Mouse (Mus musculus): ENCODE data around the gene Gm21988. TPM values are rescaled to one million over a fixed set of nuclear protein-coding genes. Genes with fewer than 3 reads are reported as not detected.

Gene Gm21988
- polyA plus RNA-seq (2012; rRNA removed): 6.0 and 6.1 TPM in 2 replicates

DNA sequence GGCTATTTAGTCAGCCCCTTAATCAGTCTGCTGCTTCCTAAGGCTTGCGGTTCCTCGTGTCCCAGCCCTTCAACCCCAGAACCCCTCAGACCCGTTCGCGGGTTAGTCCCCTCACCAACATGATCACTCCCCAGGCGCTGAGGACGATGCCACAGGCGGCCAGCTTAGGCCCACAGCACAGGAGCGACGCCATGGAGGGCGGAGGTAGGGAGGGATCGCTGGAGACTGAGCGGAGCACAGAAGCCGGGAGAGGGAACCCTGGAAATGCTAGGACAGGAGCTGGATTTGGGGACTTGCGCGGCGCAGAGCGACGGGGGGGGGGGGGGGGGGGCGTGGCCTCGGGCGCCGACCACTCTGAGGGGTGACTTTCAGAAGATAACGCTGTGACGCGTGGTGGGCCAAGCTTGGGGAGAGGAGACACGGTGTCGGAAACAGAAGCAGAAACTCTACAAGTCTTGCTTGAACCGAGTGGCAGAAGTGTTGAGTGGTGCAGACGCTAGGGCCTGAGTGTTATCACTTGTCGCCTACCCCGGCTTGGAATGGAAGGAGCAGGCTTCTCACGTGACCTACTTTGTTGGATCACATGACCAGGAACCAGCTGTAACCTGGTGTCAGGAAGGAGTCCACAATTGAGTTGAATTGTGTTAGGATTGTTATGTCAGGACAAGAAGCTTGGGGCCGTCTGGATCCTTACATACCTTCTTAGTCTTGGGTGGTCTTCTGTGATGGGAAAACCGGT is at the start of gene Gm21988, which contains the start of gene Rnasek:
Gene Gm21988 (minus strand): TSS at position 290 of the 739 bp plus-strand sequence.
Gene Rnasek (minus strand): TSS at position 302 of the 739 bp plus-strand sequence.
- under 1% methylated on average over 32 of the region's 35 CpGs for WGBS
- DNase-seq (ENCODE audit: low read depth, low spot score): no peak

DNA sequence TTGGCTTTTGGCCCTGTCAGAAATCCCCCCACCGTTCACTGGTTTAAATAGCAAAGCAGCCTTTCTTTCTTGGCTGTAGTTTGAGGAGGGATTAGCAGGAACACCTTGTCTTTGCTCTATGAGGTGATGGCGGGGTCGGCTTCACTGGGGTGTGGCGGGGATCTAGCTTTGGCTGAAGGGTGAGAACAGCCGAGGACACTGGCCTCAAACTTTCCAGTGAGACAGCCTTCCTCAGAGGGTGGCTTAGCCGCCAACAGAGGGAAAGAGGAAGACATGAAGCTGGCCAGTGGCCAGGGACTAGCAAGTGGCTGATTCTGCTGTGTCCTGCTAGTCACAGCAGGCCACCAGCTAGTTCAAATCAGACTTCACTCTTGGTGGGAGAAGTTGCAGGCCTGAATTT is 49.6 kb upstream of the Gm21988 start:
- WGBS: 30% methylated on average over 6 of the region's 6 CpGs
- DNase-seq (ENCODE audit: low read depth, low spot score): no peak

DNA sequence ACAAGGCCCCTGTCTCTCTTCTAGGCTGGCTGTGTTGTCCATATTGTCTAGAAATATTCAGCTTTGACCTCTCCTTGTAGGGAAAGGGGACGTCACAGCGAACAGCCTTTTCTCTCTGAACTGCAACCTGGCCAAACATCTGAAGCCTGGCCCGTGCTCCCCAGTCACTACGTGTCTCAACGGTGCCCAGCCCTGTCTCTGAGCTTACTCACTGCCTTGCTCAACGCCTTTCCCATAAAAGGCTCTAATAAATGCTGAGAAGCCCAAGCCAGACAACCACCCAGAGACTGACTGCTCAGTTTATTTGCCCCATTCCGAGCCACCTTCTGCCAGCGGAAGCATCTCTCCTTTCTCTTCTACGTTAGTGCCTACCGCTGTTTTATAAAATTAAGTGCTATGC is 48.5 kb upstream of the Gm21988 start:
- peak; percentile 11 for DNase-seq (ENCODE audit: low read depth, low spot score)

GRCm38 (mm10) chr11:70285686-70286085 is 46.1 kb upstream of the Gm21988 start:
- WGBS: 70% methylated on average over 5 of the region's 5 CpGs
- no peak for DNase-seq (ENCODE audit: low read depth, low spot score)

More for the DNA sequence above, 48.5 kb upstream of the Gm21988 start:
- WGBS: 49% methylated on average over 10 of the region's 10 CpGs

DNA sequence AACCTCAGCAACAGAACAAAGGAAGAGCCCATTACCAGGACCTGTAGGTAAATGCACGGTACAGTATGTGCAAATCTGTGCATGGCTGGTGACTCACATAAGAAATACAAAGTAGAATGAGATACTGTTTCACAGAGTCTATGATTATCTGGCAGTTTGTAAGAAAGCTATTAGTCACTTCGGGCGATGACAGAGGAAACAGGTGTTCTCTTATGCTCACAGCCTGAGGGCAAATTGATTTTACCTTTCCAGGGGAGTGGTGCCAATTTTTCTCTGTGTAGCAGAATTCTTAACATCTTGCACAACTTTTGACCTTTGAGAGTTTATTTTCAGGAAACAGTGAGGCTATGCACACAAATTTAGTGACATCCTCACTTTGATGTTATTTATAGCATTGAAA is 45.1 kb upstream of the Gm21988 start:
- 34% methylated on average over 3 of the region's 3 CpGs for WGBS
- no peak for DNase-seq (ENCODE audit: low read depth, low spot score)

DNA sequence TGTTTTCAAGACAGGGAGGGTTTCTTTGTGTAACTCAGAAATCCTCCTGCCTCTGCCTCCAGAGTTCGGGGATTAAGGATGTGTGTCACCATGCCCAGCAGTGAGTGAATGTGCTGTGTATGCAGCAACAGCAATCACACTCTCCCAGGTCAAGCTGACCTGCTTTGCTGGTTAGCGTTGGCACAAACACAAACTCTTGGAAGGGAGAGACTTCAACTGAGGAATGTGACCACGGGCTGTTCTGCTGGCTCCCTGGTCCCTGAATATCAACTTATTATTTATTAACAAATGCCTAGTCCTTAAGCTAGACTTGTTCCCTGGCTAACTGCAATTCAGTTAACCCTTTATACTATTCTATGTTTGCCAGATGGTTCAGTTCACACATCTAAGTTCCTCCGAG is 44.0 kb upstream of the Gm21988 start:
- 62% methylated on average over 4 of the region's 4 CpGs for WGBS
- DNase-seq (ENCODE audit: low read depth, low spot score): no peak

GRCm38 (mm10) chr11:70280441-70280840 is 40.8 kb upstream of the Gm21988 start:
- no peak for DNase-seq (ENCODE audit: low read depth, low spot score)
- 31% methylated on average over 3 of the region's 3 CpGs for WGBS

DNA sequence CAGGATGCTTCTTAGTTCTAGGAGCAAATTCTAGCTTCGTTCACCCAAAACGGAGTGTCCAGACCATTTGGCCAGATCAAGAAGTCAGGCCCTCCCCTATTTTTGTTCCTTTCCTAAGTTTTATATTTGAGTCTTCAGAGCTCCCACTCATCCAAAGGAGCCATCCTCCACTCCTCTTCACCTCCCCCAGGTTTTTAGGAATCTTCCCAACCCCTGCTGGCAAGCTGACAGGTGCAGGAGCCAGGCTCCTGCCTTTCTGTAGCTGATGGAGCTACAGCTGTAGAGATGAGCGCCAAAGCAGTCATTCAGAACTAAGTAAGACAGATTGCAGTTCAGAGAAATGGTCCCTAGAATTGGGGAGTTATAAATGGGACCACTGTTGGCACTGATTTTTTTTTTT is 39.3 kb upstream of the Gm21988 start:
- DNase-seq (ENCODE audit: low read depth, low spot score): no peak
- WGBS: 78% methylated on average over 3 of the region's 3 CpGs

DNA sequence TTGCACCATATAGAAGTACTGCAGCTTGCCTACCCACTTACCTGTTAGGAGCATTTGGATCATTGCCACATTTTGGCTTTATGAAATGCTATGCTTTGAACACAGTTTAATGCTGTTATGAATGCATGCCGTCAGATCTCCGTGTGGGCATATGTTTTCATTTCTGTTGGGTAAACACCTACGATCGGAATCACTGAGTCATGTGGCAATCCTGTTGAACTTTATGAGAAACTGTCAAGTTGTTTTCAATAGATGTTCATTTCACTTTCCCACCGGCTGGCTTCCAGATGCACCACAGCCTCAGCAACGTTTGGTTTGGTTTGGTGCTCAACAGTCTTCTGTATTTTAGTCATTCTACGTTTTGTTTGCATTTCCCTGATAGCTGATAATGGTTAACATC is 32.0 kb upstream of the Gm21988 start:
- 34% methylated on average over 7 of the region's 7 CpGs for WGBS
- DNase-seq (ENCODE audit: low read depth, low spot score): no peak

- DNase-seq (ENCODE audit: low read depth, low spot score): no peak
- 69% methylated on average over 1 of the region's 1 CpGs for WGBS
Observed at GRCm38 (mm10) chr11:70266405-70266804, 26.8 kb upstream of the Gm21988 start.

GRCm38 (mm10) chr11:70265819-70266218 is 26.2 kb upstream of the Gm21988 start:
- DNase-seq (ENCODE audit: low read depth, low spot score): no peak
- 66% methylated on average over 4 of the region's 4 CpGs for WGBS

DNA sequence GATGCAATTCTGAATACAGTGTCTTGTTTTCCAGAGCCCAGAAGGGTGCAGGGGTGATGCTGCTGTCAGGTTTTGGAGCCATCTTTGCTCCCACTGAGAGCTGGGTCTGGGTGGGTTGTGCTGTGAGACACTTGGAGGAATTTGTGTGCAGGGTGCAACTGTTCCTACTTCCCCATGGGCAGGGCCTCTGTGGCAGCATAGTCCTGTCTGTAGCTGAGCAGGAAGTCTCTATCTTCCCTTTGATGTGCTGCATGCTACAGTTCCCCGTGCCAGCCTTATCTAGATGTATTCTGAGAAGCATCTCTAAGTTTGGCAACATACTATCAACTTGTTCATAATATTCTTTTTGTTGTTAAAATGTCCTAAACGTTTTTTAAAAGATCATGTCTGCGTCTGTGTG is 25.6 kb upstream of the Gm21988 start:
- 38% methylated on average over 3 of the region's 3 CpGs for WGBS

DNA sequence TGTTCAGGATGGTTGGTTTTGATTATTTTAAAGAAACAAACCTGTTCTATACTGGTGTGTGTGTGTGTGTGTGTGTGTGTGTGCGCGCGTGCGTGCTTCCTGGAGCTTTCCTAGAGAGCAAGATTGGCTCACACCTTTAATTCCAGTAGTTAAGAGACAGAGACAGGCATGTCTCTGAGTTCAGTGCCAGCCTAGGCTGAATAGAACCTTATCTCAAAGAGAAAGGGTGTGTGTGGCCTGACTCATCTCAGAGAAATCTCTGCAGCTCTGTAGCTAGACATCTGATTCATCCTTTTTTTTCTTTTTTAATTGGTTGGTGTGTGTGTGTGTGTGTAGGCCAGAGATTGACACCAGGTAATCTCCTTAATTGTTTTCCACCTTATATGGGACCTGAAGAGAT is 19.4 kb upstream of the Gm21988 start:
- 70% methylated on average over 4 of the region's 4 CpGs for WGBS
- DNase-seq (ENCODE audit: low read depth, low spot score): no peak

More for the DNA sequence above, 25.6 kb upstream of the Gm21988 start:
- no peak for DNase-seq (ENCODE audit: low read depth, low spot score)

GRCm38 (mm10) chr11:70254931-70255531 is 15.4 kb upstream of the Gm21988 start, which contains the start of gene Alox12:
TSS of gene Alox12 (minus strand) at chr11:70255353.
- DNase-seq (ENCODE audit: low read depth, low spot score): no peak
- 4% methylated on average over 25 of the region's 25 CpGs for whole genome bisulfite sequencing

- 5% methylated on average over 18 of the region's 18 CpGs for WGBS
- DNase-seq (ENCODE audit: low read depth, low spot score): no peak
Observed at GRCm38 (mm10) chr11:70254337-70254736, 14.7 kb upstream of the Gm21988 start.

- no peak for DNase-seq (ENCODE audit: low read depth, low spot score)
- 82% methylated on average over 8 of the region's 8 CpGs for WGBS
Observed at GRCm38 (mm10) chr11:70251853-70252252, 12.2 kb upstream of the Gm21988 start.

DNA sequence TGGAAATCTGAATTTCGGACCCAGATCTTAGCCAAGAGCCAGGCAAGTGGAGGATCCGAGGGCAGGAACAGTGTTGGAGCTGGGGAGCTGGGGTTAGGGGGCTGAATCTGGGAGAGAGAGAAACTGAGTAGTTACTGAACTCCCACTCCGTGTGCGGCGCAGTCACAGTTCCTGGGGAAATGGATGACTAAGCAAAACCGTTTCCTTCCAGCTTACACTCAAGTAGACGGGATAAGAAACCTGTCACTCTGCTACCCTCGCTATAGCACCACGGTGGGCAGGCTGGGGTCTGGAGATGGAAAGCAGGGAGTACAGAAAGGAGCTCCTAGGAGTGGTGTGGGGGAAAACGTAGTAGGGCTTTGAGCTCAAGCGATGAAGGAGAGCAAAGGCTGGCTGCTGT is 10.5 kb upstream of the Gm21988 start:
- 69% methylated on average over 11 of the region's 11 CpGs for WGBS
- DNase-seq (ENCODE audit: low read depth, low spot score): no peak

- DNase-seq (ENCODE audit: low read depth, low spot score): no peak
- 45% methylated on average over 9 of the region's 9 CpGs for WGBS
Observed at GRCm38 (mm10) chr11:70247136-70247845, 7.7 kb upstream of the Gm21988 start.

- WGBS: 71% methylated on average over 11 of the region's 11 CpGs
- no peak for DNase-seq (ENCODE audit: low read depth, low spot score)
Observed at GRCm38 (mm10) chr11:70242591-70242990, 3.0 kb upstream of the Gm21988 start.

GRCm38 (mm10) chr11:70238591-70239440 is 814 bp downstream of the Gm21988 start:
- no peak for DNase-seq (ENCODE audit: low read depth, low spot score)
- 3% methylated on average over 23 of the region's 23 CpGs for WGBS
